Mouse (Mus musculus) urinary bladder, postnatal 14 days (tissue): ENCODE data around the gene Folr1.

Experiments used
- DNase-seq: peaks from one replicate; pipeline ENCODE4 v3.0.0; 2021; ENCODE audit warnings: low spot score

The Folr1 gene

DNA sequence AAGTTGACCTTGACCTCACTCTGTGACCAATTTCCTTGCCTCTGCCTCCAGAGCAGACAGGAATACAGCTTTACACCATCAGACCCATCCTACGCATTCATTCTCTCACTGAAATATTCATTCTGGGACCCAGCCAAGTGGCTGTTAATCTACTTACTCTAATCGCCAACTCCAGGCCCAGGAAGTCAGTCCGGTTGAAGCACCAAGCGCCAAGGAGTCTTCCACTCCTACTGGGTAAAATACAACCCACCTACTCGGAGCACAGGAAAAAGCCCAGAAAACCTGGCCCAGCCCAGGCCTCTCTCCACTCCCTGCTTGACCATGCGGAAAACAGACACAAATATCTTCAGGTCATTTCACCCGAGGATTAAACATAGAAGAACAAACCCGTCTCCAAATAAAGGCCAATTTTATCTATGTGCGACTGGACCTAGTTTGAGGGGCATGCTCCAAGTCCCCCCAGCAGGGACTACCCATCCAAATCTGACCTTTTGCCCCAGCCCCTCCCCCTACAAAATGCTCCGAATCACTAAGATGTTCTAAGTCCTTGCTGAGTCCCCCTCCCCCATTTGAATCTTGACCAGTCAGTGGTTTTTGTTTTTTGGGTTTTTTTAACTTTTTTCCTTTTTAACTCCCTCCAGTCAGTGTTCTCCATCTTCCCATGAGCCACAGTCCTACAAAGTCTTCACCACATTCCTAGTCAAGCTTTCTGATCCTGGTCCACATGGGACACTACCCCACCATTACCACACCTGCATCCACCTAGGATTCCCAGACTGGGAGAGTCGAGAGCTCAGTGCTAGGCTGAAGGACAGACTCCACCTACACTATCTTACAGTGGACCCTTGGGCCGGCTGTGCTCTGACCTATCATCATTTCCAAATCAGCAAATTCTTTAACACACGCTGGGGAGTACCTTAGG, 2.1 kb downstream of the Folr1 start:
- peak; percentile 25 for DNase-seq

- DNase-seq: no peak
Measured at GRCm38 (mm10) chr7:101867482-101867881, 3.1 kb downstream of the Folr1 start.

DNA sequence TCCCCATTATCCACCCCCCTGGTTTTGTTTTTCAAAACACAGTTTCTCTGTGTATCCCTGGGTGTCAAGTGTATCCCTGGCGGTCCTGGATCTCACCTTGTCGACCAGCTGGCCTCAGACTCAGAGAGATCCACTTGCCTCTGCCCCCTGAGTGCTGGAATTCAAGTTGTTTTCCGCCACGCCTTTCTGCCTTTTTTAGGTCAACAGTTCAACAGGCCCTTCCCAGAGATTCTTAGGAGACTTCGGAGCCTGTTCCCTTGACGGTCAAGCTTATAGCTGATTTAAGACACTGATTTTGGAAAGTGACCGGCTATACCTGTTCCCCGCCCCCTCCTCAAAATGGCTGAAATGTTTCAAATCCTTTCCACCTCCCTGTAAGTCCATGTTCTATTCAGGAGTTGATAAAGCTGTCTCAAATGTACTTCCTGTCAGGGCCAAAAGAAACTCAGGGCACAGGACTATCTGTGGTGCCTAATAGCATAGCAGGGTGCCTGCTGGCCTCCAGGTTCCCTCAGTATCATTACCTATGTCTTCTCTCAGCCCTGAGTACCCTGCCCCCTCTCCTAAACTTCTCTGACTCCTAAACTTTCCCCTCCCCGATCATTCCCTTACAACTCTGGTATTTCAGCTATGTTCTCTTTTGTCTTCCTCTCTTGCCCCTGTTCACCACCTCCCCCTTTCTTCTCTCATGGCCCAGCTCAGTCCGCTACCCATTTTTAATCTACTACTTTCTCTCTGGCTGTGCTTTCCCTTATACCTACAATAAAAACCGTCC, 3.9 kb downstream of the Folr1 start:
- DNase-seq: no peak

GRCm38 (mm10) chr7:101863415-101863814, 7.2 kb downstream of the Folr1 start, which contains the start of gene Anapc15:
Gene Anapc15 (plus strand): TSS chr7:101863715.
- no peak for DNase-seq

- DNase-seq: no peak
Measured at GRCm38 (mm10) chr7:101862291-101862690, 8.3 kb downstream of the Folr1 start.

DNA sequence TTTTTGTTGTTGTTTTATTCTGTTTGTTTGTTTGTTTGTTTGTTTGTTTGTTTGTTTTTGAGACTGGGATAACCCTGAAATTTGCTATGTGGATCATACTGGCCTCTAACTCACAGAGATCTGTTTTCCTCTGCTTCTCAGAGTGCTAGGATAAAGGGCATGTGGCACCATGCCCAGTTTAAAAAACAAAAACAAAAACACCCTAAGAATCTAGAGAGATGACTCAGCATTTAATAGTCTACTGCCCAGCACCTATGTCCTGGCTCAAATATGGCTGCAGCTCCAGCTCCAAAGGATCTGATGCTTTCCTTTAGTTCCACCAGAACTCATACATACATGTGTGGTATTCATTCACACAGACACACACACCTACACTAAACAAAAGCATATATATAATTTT, 9.6 kb downstream of the Folr1 start:
- no peak for DNase-seq

DNA sequence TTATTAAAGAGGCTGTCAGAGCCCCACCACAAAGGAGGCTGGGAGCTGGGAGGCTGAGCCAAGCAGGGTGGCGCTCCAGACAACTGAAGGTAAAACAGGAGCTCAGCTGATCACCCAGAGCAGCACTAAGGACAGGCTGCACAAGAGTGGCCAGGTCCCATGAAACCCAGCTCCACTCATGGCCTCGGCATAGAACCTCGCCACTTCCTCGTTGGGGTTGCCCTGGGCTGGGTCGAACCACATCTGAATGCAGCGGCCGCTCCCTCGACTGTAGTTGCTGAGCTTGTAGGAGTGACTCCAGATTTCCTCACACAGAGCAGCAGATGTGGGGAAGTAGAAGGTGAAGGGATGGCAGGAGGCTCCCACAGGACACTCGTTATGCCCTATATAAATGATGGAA, 12.2 kb downstream of the Folr1 start:
- DNase-seq: no peak

- DNase-seq: no peak
Measured at GRCm38 (mm10) chr7:101857094-101857493, 13.5 kb downstream of the Folr1 start, which contains the start of gene Folr2. Gene Folr2 (minus strand): TSS chr7:101857194.

DNA sequence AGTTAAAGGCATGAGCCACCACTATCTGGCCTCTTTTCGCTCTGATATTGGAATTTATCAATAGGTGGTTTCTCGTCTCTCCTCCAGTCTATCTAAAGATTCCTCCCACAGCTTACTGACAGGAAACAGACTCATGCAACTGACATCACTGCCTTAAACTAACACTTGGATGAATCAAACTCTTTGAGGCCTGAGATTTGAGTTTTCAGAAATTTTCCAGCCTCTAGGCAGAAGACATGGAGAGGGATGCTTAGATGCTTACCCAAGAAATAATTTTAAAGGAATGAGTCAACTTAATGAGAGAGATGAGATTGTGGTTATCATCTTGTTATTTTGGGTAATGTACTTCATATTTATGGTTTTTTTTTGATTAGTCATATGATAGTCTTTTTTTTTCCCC, 16.8 kb downstream of the Folr1 start:
- no peak for DNase-seq

DNA sequence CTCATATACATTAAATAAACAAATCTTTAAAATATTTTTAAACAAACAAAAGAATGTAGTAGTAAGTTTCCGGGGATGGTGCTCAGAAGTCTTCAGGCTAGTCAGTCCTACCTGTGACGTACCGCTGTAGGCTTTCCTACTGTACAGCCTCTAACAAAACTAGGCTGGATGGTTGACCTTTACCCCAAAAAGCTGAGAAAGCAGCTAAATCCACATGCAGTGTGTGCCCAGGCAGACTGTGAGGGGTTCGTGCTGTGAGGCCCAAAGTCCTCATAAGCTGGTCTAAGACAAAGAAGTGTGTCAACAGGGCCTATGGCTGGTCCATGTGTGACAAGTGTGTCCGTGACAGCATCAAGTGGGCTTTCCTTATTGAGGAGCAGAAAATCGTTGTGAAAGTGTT, 17.7 kb downstream of the Folr1 start:
- DNase-seq: no peak

DNA sequence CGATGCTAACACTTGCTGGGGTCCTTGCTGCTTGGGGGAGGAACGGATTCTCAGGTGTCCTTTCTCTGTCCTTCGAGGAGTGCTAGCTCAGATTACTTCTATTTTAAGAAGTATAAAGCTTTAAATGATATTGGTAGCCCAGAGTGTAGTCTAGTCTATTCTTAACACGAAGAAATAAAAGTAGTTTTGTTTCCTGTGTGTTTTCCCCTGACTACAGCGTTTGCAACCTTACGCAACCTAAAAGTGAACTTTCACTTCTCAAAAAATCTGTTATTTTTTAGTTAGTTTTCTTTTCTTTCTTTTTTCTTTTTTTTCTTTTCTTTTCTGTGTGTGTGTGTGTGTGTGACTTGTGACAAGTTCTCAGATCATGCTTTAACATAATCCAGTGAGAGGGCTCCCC, 18.9 kb downstream of the Folr1 start:
- DNase-seq: no peak

- no peak for DNase-seq
Measured at GRCm38 (mm10) chr7:101847934-101848333, 22.7 kb downstream of the Folr1 start.

- no peak for DNase-seq
Measured at GRCm38 (mm10) chr7:101844186-101844585, 26.4 kb downstream of the Folr1 start.

DNA sequence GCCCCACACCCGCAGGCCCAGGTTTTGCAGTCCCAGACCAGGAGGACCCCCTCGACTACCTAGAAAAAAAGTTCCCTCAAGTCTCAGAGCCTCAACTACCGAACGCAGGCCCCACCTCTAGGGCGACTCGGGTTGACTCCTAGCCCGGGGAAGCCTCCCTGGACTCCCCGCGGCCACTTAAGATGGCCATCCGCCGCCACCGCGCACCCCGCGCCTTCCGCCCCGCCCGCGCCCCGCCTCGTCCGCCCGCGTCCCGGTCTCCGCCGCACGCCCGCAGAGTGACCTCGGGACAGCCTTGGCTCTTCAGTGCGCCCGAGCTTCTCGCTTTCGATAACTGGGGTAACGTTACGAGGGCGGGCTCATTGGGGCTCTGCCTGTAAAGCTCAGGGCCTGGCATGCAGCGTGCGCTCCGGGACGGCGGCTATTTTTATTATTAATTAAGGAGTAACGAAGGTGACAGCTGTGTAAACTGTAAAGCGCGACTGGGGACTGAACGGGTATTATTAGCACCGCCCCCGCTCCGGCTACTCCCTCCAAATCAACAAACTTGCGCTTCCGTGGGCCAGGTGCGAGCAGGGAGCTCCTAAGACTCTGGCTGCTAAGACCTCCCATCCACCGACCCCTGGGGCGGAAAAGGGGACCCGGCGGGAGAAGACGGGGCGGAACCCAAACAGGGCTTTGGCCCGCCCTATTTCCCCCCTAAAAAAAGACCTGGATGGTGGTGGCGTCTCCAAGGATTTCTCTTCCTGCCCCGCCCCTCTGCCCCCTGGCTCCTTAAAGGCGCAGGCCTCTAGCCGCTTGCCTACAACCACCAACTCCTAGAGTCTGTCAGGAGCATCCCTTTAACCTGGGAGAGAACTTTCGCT, 32.7 kb downstream of the Folr1 start, which contains the start of gene Inppl1:
TSS of gene Inppl1 (minus strand) at position 624 of the 866 bp plus-strand sequence.
- peak; percentile 93 for DNase-seq

DNA sequence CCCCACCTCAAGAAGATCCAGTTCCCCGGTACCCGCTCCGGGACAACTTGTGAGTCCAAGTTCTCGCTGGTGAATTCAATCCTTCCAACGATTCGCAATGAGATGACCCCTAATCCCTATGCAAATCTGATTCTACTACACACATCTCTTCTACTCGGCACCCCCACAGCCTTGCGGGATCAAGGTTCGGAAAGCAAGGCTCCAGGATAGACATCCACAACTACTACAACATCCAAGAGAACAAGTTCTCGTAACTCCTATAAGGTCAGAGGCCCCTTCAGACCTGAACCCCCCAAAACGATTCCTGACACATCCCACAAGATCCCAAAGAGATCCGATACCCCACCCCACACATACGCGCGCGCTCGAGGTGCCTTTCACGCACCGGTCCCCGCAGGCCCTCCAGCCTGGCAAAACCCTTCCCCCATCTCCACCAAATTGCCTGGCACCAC, 33.4 kb downstream of the Folr1 start:
- no peak for DNase-seq

- DNase-seq: peak; percentile 71
Measured at GRCm38 (mm10) chr7:101836271-101837153, 34.1 kb downstream of the Folr1 start.

DNA sequence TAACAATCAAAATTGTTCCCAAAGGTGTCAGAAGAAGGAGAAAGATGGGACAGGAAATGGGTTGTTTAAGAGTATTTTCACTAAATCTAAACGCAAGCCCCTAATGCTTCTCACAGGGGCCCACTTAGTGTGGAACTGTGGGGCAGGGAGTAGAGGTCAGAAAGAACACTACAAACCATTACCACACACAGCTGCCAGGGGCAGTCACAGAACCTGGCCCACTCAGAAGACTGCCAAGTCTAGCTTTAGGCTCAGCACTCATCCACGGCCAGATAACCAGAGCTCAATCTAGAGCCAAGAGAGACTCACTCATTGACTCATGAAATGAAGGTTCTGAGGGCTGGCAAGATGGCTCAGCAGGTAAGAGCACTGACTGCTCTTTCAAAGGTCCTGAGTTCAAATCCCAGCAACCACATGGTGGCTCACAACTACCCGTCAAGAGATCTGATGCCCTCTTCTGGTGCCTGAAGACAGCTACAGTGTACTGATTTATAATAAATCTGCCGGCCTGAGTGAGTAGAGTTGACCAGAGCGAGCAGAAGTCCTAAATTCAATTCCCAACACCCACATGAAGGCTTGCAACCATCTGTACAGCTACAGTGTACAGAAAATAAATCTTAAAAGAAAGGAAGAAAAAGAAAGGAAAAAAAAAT, 35.0 kb downstream of the Folr1 start:
- DNase-seq: no peak

DNA sequence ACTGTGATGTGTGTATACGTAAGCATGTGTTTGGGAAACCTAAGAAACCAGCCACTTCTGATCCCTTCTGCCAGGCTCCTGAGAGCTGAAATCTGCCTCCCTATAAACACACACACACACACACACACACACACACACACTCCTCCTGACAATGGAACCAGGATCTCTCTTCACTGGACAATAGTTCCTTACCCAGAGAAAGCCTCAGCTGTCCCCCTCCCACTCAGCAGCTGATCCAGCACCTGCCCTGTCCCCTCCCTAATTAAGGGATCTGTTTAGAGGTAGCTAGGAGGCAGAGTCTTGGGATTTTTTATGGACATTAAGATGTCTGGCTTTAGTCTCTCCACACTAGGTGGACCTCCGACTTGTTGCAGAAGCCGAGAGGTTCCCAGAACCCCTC, 35.7 kb downstream of the Folr1 start:
- no peak for DNase-seq

- no peak for DNase-seq
Measured at GRCm38 (mm10) chr7:101833916-101834584, 36.5 kb downstream of the Folr1 start.

GRCm38 (mm10) chr7:101833352-101833751, 37.2 kb downstream of the Folr1 start:
- DNase-seq: no peak
